Mouse (Mus musculus) megakaryocyte, embryonic 14.5 days (primary cell): ENCODE measurements at regions not wholly inside any gene's neighbourhood (a gene's known extent, or its start where the extent isn't known, plus 50 kb on each side); places are given as distances from the start of the nearest gene placed in this dataset.

Experiments
- FLI1 ChIP-seq: IDR thresholded peaks from 2 replicates; pipeline ENCODE4 v1.6.1; 2012; ENCODE audit warnings: low read length, inconsistent platforms, mixed read lengths
- GATA1 ChIP-seq: IDR thresholded peaks from 3 replicates; pipeline ENCODE4 v1.6.1; 2012; ENCODE audit warnings: mixed read lengths, low read length, inconsistent platforms, borderline replicate concordance

DNA sequence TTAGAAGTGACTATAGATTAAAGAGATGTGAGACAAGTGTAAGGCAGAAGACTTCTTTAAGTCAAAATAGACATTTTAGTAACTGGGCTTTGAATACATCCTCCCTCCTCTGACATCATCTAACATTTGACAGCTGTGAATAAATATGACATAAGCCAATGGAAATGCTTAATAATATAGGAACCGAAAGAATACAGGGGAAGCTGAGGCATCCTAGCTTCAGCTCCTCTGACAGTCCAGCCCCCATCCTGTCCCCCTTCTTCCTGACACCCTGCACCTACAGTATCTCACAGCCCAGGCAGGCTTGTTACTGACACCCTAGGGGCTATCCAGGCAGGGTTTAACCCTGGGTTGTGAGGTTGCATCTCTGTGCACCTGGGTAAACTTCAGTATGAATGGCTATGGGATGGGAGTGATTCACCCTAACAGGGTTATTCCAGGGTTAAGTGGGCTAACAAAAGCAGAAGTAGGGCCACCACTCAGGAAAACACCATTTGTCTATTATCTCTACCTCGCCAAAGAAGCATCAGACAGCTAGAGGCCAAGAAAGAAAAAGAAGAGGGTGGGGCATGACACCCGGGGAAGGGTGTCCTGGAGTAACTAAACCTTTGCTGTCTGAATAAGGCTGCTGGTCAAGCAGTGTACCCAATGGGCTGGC is 158.6 kb upstream of the Dyrk2 start:
- TF ChIP-seq GATA1 (no peak), FLI1 (no peak)
